Mouse (Mus musculus): ENCODE results near the gene Grk6.
"Not testable (repeated sequence)": the region's sequence is repeated elsewhere in the genome, so short reads cannot be mapped to it uniquely, and the experiment has no call there.

Grk6 gene

DNA sequence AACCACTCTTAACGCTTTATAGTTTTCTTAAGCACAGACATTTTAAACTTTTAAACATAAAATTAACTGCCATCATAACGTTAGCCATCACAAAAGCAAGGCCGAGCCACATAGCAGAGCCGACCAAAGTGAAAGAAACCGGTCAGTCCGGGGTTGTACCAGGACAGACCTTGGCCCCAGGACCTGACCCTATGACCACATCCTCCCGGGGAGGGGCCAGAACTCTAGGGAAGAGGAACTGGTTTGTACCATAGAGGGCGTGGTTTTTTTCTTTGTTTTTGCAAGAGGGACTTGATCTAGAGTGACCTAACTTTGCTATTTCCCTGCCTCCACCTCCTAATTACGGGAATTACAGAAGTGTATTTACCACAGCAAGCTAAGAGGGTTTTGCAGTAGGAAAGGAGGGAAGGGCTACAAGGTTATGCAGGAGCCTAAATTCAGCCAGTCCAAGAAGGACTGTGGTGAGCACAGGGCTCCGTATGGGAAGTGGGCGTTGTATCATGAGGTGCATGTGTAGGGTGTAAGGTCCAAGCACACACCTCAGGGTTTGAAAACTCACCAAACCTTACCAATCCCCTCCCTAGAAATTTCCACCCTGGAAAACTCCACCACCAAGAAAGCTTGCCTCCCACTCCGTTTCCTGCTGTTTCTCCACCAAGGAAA, 15.5 kb upstream of the Grk6 start:
- DNase-seq, result no peak

DNA sequence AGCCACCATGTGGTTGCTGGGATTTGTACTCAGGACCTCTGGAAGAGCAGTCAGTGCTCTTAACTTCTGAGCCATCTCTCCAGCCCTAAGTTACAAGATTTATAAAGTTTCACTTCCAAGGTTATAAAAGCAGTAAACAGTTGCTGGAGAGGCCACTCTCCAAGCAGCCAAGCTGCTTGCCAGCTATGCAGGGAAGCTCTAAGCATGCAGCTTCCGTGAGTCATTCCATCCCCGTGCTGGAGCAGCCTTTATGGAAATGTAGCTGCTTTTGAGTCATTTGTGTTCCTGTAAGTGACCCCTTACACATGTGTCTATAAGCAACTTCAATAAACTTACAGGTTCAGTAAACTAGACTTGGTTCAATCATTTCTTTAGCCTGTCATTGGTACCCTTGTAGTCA, 14.3 kb upstream of the Grk6 start:
- DNase-seq, result no peak

DNA sequence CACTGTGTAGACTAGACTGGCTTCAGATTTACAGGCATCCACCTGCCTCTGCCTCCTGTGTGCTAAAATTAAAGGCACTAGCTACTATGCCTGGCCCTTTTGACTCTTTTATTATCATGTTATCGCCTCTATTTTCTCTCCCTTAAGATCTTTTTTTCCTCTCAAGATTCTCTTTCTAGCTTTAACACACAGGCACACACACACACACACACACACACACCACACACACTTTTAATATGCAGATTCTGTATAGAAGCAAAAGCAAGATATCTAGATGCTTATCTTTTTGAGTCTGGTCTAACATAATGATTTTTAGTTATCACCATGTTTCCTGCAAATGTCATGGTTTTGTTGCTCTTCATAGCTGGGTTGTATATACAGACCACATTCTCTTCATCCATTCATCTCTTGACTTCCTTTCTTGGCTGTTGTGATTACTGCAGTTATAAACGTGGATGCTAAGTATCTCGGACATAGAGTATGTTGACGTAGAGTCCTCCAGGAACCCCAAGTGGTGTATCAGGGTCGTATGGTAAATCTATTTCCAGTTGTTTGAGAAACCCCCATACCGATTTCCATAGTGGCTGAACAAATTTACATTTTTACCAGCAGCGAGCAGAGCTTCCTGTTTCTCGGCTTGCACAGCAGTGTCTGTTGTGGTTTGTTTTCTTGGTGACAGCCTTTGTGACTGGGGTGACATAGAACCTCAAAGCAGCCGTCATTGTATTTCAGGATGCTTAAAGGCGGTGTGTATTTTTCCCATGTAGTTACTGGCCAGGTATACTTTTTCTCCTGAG, 12.8 kb upstream of the Grk6 start:
- DNase-seq, result no peak

DNA sequence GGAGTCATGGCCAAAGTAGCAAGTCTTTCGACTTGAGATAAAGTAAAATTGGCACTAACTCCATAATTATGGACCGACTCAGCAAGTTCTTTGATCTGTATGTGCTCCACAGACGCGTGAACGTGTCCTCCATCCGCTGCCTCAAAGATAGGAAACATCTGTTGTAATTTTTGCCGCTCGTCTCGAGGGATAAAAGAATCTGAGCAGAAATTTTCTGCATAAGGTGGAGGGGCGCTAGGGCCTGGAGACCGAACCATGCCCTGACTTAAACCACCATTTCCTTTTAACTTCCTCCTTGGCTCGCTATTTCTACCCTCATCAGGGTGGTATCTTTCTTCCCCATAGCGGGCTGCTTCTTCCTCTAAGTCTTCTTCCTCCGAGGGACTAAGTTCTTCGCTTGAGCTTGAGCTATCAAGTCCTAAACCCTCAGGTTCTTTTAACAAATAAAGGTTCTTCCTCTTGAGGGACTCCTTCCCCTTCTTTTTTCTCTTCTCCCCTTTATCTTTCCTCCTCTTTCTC, 7.7 kb upstream of the Grk6 start:
- not testable (repeated sequence) for DNase-seq

DNA sequence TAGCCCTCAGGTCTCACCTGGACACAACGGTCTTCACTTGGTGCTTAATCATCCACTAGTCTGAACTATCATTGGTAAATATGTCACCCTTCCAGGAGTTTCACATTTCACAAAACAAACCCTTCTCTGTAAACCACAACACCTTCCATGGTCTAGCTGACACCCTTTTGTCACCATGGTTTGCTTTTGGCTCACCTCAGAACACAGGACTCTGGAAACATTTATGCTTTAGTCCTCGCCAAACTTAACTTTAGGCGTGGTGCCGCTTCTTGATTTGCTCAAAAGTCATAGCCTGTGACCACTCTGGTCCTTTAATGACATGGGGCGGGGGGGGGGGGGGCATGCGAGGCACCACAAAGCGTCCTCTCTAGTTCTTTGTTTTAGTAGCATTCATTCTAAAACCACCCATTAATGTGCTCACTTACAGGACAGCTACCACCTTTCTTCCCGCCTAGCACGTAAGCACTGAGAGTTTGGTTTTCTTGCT, 1.0 kb upstream of the Grk6 start:
- DNase-seq, result no peak

DNA sequence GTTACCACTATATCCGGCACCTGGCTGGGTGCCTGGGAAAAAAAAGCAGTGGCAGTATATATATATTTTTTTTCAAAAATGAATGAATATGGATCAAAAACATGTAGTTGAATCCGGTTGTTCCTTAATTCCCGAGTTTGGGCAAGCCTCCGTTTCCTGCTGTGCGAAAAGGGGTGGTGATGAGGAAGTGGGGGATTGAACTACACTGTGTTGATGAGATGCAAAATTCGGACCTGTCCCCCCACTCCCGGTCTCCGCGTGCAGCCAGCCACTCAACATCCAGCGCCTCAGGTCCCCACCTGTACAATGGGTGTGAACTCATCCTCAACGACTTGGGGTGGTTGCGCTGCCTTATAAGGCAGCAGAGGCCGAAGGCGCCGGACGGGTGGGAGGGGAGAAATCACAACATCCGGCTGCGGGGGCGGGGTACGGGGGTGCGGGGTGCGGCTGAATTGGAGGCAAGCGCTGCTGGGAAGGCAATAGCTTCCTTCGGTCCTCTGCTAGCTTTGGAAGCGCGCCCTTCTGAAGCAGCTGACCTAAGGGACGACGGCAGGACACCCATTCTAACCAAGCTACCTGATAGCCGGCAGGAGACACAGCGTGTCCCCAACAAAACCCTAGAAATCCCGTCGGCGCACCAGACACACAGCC, 461 bp upstream of the Grk6 start:
- no peak for DNase-seq

DNA sequence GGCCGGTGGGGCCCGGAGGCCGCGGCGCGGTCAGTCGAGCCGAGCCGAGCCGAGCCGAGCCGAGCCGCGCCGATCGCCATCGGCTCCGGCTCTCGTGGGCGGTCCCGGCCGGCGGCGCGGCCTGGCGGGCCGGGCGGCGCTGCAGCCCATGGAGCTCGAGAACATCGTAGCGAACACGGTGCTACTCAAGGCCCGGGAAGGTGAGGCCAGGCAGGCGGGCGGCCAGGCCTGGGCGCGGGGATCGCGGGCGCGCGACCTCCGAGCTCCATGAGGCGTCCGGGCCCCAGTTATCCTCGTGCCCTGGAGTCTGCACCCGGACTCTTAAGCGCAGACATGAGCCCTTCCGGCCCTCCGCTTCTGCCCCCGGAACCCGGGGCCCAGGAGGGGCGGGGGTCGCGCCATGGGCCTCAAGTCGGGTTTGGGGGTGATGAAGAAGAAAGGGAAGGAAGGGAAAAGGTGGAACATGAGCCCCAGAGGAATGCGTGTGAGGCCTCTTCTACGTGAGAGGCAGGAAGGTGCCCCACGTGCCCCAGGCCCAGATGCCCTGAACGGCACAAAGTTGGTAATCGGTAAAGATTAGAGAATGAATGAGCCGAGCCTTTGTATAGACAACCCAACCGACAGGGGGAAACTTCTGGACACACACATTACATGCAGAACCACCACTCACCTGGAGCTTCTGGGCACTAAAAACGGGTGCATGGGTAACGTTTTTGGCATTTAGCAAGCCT, 654 bp downstream of the Grk6 start:
- no peak for DNase-seq

DNA sequence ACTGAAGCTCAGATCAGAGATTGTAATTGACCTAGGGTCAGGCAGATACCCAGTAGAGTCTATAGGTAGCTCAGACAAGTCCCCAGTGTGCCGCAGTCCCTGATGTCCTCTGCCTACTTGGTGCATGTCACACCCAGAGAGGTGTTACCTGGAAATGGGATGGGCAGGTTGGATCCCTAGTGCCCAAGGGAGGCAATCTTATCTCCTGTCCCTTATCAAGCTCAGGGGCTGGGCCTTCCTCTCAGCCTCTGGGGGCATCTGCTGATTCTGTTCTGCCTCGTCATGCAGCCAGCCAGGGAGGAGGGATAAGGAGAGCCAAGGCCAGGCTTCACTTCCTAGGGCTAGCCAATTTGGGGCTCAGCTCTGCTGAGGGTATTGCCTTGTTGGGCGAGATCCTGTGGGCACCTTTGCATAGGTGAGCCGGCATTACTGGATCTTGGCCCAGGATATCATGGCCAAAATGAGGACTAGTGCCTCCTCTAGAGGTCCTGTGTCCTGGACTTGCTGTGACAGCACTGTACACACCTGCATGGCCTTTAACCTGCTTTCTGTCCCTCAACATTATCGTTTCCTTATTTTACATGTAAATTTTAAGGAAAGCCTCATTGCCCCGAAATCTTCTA, 1.7 kb downstream of the Grk6 start:
- no peak for DNase-seq

DNA sequence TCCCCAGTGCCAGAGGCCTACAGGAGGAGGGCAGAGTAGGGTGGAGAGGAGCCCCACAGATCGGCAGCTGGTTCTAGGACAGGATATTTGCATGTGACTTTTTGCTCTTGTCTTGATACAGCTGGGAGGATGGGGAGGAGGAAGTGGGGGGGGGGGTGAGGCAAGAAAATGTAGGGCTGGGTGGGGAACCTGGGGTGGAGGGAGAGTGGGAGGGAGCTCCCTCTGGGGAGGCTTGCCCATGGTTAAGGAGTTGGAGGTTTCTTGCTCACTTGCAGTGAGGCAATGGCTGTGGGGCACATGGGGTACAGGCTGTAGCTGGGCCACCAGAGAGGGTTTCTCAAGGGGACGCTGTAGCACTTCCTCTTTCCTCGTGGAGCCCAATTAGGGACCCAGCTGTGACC, 2.7 kb downstream of the Grk6 start:
- no peak for DNase-seq

DNA sequence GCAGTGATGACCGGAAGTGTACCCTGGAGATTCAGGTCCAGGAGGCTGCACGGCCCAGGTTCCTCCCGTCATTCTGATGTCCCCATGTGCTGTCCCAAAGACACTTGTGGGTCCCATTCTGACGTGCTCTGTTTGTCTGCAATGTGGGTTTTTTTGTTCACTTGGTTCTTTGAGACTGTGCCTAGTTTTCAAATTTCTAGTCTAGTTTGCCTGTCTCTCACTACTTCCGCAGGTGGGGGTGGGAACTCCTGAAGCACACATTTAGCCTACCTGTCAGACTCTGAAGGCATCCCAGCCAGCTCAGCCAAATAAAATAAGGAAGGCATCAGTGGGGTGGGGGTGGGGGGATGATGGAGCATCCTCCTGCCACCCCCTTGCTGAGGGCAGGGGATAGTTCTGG, 3.3 kb downstream of the Grk6 start:
- no peak for DNase-seq

DNA sequence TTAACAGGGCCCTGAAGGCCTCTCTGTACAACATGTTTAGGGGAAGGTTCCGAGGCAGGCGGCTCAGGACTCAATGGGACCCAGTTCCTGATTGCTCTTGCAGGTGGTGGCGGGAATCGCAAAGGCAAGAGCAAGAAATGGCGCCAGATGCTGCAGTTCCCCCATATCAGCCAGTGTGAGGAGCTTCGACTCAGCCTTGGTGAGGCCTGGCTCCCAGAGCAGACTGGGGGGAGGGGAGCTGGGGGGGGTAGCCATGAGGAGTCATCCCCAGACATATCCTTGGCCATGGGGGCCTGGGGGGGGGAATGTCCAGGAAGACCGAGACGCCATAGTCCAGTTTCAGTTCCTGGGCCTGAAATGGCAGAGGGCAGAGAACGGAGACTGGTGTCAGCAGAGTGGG, 4.3 kb downstream of the Grk6 start:
- no peak for DNase-seq

DNA sequence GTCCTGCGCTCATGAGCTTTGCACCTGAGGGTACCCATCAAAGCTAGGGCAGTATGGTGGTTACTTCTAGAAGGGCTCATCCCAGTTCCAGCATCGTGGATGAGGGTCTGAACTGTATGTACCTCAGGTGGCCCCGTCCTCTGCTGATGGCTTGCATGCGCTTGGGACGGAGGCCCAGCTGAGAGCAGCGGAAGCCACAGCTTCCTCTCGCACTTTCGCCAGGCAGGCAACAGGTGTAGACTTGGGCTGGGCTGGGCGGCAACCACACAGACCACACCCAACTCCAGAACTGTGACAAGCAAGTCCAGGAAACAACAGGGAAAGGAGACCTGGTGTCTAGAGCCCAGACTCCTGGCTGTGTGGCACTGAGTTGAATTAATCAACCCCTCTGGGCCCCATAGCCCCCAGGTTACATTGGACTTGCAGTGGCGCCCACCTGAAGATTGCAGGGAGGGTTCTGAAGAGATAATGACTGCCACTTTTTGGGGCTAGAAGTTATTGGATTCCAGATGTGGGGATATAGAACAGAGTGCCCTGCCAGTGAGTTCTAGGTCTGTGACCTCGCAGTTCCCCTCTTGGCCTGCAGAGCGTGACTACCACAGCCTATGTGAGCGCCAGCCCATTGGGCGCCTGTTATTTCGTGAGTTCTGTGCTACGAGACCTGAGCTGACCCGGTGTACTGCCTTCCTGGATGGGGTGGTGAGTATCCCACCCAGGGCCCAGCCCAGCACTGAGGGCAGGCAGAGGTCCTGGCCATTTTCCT, 5.0 kb downstream of the Grk6 start:
- no peak for DNase-seq

DNA sequence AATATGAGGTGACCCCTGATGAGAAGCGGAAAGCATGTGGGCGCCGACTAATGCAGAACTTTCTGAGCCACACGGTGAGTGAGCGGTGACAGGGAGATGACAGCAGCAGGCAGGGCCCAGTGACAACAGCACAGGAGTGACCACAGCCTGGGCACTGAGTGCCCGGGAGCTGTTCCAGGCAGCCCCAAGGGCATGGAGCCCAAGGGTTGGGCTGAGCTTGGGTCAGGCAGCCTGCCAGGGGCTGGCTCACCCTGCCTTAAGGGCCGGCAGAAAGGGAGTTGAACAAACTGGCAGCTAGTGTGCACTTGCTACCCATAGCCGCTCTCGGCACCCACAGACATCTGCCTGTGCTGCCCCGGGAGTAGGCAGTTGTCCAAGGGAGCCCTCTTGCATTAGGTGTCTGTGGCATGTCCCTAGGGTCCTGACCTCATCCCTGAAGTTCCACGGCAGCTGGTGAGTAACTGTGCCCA, 5.7 kb downstream of the Grk6 start:
- peak; percentile 59 for DNase-seq

DNA sequence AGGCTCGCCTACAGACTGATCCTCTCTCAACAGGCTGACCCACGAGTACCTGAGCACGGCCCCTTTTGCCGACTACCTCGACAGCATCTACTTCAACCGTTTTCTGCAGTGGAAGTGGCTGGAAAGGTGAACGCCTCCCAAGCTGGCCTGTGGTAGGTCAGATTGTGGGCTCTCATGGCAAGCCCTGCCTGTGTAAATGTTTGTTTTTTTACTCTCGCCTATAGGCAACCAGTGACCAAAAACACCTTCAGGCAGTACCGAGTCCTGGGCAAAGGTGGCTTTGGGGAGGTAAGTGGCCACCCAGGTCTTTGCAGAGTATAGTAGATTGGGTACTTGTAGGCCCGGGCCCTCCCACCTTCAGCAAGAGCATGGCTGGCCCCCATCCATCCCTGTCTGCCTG, 6.4 kb downstream of the Grk6 start:
- no peak for DNase-seq

DNA sequence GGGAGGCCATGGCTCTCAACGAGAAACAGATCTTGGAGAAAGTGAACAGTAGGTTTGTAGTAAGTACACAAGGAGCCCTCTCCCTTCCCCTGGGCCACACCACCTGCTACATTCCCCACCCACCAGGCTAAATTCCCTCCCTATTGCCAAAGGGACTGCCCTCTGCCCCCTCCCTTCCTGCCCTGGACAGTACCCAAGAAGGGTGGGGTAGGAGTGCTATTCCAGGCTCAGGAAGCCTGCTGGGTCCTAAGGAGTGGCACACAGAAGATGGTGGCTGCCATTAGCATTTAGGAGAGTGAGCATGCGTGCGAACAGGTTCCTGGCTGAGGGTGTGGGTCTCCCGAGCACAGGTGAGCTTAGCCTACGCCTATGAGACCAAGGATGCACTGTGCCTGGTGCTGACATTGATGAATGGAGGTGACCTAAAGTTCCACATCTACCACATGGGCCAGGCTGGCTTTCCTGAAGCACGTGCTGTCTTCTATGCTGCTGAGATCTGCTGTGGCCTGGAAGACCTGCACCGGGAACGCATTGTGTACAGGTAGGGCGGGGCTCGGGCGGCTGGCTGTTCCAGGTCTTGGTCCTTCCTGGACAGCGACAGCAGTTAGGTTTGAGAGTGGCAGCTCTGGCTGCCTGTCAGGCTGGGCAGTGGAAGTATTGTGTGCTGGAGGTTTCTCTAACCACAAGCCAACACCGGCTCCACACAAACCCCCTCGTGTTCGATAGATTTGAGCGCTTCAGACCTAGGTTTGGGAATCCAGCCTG, 7.1 kb downstream of the Grk6 start:
- DNase-seq, result no peak

DNA sequence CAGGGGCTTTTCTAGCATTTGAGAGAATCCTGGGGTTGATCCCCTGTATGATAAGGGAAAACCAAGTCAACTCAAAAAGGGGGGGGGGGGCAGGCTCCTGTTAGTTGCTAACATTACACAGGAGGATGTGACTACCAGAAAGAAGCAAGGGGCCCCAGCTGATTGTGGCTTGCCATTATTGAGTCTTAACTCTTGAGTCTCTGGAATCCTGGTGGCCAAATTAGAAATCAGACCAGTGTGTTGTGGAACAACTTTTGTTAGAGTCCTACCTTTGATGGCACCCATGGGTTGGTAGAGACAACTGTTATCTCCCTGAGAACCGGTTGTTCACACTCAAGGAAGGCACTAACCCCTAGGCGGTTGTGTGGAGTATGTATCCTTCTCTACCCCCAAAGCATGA, 18.1 kb downstream of the Grk6 start:
- no peak for DNase-seq

DNA sequence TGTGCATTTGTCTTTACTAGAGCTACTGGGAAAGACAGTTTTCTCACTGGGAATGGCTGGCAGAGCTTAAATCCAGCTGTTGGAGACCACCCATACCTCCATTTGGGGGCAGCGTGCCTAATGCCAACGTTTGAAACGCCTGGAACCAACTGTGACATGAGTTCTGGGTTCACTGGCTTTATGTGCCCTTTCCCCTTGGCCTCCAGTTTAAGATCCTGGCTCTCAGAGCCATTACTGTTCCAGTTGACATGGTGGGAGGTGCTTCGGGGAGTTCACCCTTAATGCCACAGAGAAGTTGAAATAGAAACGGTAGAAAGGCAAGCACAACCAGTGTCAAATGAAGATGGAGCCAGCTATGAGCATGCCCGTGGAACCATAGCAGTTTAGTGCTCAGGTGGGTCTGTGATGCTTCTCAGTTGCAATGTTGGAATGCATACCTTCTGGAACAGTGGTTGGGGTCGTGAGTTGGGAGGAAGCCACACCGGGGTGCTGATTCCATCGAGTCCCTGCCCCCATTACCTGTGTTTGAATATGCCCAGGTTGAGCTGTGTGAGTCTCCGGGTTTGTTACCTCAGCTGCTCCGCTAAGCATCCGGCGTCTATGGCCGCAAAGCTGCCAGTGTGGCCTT, 18.6 kb downstream of the Grk6 start:
- DNase-seq, result no peak

DNA sequence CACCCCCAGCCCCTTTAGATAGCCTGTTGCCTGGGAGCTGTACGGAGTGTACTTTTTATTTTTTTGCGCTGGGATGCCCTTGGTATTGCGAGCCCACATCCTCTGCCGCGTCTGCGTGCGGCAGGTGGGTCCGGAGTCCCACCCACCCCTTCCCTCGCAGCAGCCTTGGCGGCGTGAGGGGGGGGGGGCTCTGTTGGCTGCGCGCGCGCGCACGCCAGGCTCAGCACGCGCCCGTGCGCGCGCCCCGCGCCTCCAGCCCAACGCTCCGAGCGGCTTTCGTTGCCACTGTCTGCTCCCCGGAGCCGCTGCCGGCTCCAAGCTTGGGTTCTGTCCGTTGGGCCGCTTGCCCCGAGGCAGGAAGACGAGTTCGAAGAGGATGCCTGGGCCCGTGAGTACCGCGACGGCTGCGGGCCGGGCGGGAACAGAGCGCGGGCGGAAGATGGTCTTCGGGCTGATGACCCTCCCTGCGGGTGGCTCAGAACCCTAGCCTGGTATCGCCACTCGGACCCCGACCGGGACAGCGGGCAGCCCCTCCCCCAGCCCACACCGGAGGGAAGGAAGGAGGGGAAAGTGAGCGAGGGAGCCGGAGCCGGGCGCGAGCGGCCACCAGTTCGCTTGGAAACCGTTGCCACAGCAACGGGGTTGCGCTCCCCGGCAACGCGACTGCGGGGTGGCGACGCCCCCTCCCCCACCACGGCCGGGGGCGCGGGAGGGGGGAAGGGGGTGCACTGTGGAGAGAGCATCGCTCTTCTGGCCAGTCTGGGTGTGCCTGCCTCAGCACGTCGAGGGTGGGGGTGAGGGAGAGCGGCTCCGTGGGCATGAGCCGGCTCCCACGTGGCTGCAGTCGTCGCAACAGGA, 19.4 kb downstream of the Grk6 start, which contains the start of gene Prr7:
Gene Prr7, plus strand, starts transcription at position 241 of the 858 bp plus-strand sequence.
- DNase-seq, result peak; percentile 77

DNA sequence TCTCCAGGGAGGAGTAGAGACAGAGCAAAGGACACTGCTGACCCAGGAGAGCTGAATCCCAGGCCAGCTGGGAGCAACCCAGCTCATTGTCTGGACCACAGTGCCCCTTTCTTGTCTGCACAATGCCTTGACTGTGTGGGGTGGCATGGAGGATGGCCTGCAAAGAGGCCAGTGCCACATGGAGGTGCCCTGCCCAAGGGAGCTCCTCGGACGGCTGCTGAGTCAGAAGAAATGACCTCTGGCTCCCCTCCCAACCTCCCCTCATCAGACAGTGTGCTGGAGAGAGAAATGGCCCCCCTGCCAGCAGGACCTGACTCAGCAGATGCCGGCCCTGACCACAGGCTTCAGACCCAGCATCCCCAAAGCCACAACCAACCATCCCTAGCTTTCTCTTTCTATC, 20.3 kb downstream of the Grk6 start:
- DNase-seq, result no peak
